Mouse (Mus musculus) frontal cortex, adult (tissue): ENCODE measurements at regions not wholly inside any gene's neighbourhood (a gene's known extent, or its start where the extent isn't known, plus 50 kb on each side); places are given as distances from the start of the nearest gene placed in this dataset.

Source experiments
- ATAC-seq: cut with Nextera tagmentation; 2 replicates; pipeline ENCODE4 v1.9.2; 2017; ENCODE audit warnings: mild to moderate bottlenecking, moderate library complexity, mixed read lengths; ENCODE audit not compliant: low TSS enrichment

DNA sequence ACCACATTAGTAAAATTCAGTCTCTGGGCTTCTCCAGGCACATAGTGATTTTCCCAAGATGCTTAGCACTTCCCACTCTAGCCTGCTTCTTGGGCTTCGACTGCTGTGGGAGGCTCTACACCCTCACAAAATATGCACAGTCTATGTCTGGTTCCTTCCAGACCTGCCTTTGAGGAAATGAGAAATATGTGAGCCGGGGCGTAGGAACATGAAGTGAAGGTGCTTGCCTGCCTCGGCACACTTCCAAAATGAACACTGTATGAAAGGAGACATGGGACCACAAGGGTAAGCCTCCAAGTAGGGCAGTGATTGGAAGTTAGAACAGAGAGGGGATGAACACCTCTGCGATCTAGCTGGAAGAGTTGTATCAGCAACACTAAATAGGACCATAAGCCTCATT is 54.5 kb downstream of the Gm10260 start:
- ATAC-seq: peak; percentile 95

DNA sequence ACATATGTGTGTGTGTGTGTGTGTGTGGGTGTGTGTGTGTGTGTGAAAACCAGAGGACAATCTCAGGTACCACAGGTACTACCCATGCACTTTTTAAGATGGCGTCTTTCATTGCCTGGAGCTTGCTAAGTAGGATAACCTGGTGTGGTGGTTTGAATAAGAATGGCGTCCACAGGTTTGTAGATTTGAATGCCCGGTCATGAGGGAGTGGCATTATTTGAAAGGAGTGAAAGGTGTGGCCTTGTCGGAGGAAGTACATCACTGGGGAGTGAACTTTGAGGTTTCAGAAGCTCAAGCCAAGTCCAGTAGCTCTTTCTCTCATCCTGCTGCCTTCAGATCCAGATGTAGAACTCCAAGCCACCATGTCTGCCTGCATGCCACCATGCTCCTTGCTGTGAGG is 55.9 kb downstream of the Gm10260 start:
- ATAC-seq: no peak

DNA sequence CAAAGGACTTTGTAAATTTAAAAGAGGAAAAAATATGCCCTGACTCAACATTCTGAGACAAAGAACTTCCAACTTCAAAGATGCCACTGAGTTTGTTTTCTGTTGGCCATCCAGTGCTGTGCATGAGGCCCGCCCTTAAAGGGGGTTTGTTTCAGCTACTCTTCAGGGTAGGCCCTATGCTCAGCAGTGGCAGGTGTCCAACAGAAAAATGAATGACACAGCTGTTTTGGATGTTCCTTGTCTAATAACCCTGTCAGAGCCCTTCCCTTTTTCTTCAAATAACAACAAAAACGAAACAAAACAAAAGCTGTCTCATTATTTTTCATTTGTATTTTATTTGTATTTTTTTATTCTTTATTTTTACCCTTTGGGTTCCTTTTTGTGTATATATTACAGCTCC is 61.5 kb downstream of the Gm10260 start:
- no peak for ATAC-seq

DNA sequence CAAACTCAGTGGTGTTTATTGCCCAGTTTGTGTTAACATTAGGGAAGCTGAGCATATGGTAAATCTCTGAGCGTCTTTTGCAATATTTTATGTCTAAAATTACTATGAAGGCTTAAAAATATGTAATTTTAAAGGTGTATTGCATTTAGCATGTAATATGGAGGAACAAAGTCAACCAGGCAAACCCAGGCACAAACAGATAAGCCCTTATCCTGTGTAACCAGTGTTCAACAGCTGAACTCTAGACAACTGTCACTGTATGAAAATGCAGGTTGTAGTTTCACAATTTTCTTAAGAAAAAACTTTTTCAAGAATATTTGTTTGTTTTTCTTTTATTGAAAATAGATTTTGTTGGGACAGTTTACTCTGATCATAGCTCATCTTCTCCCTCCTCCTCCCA is 62.1 kb downstream of the Gm10260 start:
- ATAC-seq: no peak

DNA sequence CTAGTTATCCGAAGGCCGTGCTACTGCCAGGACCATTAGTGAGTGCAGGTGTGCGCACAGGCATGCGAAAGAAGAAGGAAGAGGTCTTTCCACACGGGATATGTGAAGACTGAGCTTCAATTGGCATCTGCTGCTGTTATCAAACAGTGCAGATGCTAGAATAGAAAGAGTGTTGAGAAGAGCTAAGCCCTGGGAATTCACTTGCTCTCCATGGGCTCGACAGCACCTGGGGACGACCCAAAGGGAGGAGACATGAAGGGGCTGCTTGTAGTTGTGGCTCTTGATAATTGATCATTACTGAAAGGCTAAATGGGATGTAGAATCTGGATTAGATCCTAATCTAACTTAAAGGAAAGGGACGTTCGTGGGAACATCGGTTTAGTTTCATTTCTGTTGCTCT is 63.2 kb downstream of the Gm10260 start:
- no peak for ATAC-seq

DNA sequence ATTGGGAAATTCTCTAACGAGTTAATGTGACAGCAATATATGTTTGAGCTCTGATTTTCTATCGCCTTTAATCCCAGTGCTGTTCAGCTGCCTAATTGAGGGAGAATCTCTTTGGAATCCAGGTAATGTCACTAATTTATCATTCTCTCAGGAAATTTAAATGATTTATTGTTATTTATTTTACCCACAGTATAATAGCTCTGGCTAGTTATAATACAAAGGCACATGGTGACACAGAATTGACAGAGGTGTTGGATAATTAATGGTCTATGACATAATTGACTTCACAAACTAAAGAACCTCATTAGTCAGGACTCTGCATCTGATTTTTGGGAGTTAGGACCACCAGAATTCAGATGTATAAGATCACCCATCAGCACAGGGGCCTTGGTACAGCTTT is 65.4 kb downstream of the Gm10260 start:
- no peak for ATAC-seq

DNA sequence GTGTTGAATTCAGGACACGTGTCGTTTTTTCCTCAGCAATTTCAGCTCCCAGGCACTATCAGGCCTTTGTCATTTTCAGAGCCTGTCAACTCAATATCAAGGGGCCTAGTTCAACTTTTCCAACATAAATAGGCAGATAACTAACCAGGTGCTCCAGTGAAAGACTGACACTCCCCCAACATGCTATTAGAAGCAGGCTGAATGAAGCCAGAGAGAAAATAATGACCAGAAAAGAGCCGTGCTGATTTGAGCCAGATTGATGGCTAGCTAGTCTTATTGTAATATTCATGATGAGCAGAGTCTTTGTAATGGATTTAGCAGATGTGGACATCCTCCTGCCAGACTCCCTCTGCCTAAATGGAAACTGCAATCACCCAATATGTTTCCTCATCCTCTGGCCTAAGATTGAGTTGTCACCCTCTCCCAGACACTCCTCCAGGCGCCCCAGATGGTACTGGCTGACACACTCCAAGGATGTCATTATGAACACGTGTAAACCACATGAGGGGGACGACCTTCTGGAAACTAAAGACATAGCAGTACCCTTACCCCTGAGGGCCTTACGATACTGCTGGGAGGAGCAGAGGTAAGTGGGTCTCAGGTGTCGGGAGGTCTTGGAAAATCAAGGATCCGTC is 66.0 kb downstream of the Gm10260 start:
- ATAC-seq: no peak

DNA sequence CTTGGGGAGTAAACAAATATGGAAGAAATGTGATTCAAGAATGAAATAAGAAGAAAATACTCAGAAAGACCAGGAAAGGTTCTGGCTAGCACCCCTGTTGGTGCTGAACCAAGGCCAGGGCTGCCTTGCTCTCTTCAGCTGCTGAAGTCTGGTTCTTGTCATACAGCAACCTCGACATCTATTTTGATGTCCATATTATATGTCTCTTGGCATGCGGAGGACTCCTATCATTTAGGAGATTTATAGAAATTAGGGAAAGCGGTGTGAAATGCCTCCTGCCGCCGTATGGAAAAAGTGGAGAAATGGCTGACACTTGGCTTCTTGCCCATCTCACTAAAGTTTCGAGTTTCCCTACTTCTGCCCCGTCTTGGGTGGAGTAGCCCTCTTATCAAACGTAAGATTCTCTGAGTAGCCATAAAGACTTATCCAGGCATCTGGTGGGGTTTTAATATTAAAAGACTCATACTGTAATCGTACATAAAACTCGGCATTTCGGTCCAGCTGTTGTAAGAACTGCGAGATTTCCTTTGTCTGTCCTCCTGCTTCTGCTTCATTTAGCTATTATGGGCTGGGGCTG is 72.0 kb downstream of the Gm10260 start:
- ATAC-seq: no peak

DNA sequence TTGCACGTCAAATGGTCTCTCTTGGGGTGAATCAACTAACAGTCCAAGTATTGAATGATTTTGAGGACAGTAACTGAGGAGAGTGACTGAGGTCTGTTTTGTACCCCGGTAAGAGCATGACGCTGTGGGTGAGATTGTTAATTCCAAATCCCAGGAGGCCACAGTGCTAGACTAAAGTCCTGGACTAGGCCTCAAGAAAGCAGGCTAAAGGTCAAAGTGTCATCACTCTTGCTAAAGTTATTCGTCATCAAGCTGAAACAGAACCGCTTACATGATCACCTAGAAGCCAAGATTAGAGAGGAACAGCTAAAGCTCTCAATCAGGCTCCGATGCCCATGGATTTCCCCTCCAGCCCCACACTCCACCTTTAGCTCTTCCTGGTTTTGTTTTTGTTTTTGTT is 76.6 kb downstream of the Gm10260 start:
- ATAC-seq: no peak

DNA sequence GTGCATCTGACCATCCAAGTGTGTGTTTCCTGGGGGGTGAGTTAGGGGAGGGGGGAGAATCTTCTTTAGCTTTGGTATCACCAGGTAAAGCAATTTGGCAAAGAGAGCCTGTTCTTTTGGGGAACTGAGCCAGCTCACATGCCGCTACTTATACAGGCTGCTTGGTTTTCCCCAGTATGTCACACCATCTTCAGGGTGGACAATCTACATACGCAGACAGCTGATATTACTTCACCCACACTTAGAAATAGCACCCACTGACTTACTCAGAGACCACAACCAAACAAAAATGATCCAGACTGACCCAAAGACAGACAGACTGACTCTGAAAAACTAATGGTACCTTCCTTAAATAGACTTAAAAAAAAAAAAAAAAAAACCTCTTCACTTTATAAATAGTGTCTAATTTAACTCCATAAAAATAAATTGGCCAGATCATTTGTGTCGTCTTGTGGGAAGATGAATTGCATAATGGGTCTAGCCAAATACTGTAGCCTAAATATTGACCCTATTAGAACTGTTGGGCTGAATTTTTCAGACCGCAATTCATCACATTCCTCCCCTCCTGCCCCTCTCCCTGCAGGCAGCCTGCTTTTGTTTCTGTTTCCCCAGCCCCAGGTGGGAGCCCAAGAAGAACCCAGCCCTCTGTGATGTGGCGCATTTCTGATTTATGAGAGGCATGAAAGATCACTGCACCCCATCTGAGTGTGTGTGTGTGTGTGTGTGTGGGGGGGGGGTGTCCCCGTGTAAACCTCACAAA is 79.0 kb downstream of the Gm10260 start:
- no peak for ATAC-seq

DNA sequence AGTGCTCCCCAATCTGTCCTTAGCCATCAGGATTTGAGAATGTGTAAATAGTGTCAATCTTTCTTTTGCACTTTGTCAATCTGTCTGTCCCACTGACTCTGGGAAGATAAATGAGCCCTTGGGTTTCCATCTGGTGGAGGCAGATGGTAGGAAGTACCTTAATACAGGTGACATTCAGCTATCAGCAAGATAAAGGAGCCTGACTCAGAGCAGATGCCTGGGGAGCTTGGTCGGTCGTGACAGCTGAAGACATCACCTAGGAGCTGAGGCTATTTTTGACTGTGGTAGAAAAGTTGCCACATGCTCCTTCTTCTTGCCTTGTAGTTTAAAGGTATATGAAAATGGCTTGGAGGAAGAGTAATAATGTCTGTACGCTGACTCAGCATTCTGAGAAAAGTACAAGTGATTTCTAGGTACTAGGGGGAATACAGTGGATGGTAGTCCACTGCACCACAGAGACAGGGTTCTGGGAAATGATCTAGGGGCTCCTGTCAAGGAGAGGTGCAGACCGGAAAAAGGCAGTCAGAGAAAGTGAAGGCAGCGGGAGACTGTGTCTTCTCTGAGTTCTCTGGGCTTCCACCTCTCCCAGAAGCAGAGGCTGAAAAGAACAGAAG is 80.0 kb downstream of the Gm10260 start:
- no peak for ATAC-seq

DNA sequence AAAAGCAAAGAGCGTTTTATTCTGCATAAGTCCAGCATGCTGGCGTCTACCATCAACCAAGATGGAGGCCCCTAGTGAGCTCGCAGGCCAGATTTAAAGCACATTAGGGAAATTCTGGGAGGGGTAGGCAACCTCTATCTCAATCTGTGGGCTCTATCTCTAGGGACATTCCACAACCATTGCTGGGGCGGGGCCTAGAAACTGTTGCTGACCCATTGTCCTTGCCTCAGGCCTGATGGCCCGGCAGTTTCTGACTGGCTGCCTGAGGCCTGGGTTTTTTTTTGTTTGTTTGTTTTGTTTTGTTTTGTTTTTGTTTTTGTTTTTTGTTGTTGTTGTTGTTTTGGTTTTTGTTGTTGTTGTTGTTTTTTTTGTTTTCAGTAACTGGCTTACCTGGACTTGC is 81.4 kb downstream of the Gm10260 start:
- ATAC-seq: no peak

DNA sequence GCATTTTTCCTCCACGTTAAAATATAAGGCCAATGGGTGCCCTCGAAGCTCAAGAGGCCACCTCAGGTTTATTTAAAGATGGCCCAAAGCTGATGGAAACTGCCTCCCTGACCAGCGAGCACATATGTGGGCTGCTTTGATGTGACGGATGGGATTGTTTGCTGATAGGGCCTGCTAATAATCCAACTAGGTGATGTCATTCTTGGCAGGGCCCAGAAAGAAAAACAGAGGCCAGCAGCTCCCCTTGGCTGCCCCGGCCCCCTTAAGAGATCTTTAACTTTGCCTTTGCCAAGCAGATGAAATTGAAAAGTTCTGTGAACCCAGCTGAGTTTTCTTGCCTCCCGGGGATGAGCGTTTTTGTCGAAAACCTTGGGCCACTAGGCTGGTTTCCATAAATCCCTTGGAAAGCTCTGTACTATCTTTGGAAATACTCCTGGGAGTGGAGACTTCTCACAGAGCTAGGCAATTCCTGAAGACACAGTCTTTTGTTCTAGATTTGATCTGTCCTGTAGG is 83.8 kb downstream of the Gm10260 start:
- ATAC-seq: no peak

DNA sequence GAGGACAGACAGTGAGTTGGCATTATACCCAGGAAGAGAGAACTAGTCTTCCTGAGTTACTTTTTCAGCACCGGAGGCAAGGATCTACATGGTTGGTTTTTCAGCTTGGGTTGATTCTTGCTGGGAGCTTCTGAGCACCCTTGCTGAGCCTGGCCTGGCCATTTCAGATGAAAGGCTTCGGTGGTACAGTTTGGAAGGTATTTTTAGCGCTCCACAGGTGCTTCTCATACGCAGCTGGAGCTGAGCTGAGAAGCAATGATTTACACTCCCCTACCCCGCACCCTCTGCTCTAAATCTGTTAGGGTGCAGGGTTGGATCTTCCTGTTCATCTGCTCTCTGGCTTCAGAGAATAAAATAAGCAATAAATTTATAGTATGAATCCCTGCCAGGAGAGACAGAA is 87.3 kb downstream of the Gm10260 start:
- ATAC-seq: 0 out of 2 replicates have a peak, but pooled peaks have one; percentile 35

DNA sequence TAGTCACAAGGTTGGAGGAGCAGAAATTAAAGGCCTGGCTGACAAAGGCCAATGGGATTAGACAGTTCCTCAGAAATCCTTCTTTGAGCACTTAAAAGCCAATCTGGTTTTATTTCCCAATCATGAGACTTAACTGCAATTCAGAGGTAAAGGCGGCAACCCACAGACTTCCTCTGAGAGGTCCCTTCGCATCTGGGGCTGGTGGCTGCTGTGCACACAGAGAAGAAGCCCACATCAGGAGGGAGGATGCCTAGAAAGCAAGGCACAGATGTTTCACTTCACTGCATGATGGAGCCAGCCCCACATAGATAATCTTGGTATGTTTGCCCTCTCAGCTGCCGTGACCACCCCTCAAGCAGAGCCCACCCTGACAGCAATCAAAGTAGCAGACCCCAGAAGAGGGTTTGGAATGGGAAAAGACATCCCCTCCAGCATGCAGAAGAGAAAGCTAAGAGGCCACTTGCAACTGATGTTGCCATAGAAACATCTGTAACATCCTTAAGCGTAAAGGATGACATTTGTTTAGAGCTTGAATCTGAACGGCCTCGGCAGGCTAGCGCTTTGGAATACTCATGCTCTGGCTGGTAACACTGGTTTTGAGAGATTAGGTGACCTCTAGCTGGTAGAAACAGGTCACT is 88.3 kb downstream of the Gm10260 start:
- no peak for ATAC-seq

DNA sequence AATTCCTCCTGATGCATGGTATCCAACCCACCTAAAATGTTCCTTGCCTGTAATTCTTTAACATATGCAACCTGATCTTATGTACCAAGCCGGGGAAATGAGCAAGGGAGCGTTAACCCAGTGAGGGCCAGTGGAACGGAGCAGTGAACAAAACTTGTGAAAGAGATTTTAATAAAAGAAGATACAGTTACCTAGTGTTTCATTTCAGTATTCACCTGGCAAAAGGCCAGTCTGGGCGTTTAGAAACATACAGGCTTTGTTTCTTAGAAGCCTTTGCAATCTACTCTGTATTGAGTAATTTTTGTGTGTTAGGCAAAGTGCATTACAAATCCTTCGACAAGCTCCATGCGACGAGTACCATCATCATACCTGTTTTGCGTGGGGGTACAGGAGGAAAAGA is 91.1 kb downstream of the Gm10260 start:
- ATAC-seq: no peak

DNA sequence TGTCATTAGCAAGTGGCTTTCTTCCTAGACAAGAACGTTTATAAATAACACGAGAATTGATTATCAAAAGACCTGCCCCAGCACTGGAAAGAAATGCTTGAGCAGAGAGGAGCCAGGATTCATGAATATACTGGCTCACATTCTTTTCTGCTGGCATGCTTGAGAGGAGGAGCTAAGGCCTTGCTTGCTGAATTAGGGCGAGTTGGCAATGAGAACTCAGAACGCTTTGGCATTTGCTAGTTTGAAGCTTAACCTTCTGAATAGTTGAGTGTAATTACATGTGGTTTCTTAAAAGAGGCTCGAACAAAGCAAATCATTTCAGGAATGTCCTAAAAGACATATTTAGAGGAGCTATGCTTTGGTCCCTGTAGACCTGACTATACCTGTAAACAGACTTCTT is 91.5 kb downstream of the Gm10260 start:
- peak; percentile 47; the same call in 1 of the 2 replicates for ATAC-seq

DNA sequence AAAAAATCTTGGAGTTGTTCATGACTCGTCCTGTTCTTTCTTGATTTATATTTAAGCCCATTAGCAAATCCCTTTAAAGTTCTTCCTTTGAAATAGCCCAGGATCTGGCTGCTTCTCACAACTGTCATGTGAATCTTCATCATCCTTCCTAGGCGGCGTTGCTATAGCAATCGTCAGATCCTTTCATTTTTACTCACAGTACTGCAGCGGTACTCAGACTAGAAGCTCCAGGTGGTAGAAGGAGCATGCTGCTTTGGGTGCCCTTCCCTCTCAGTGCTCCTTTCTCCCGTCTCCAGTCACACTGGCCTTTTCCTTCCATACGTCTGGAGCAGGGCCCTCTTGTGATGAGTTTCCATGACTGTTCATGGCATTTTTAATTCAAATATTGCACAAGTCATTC is 93.1 kb downstream of the Gm10260 start:
- peak; percentile 92 for ATAC-seq

DNA sequence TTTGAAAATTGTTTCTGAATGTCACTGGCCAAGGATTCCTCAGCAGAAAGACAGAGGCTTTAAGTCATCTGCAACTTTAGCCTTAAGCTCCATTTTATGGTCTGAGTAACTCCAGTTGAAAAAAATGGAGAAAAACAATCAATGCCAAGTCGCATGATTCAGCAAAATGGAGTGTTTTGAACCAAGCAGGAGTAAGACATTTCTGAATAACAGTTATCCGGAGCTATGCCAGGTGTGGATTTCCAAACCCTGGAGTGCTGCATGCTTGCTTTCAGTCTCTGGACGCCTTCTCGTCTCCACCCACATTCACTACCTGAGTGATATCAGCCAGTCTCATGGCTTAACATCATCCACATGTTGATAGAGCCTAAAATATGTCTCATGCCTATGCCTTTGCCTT is 93.7 kb downstream of the Gm10260 start:
- ATAC-seq: peak; percentile 34; the same call in 1 of the 2 replicates

DNA sequence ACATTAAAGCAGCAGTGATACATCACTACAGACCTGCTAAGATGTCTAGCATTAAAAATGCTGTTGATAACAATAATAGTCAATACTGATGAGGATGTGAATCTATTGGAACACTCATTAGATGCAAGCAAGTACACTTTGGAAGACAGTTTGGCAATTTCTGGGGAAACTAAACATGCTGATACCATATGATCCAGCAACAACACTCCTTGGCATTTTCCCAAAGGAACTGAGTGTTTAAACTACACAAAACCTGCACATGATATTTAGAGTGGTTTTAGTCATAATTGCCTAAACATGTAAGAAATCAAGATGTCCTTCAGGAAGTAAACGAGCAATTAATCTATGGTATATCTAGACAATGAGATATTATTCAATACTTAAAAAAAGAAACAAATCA is 95.2 kb downstream of the Gm10260 start:
- no peak for ATAC-seq

DNA sequence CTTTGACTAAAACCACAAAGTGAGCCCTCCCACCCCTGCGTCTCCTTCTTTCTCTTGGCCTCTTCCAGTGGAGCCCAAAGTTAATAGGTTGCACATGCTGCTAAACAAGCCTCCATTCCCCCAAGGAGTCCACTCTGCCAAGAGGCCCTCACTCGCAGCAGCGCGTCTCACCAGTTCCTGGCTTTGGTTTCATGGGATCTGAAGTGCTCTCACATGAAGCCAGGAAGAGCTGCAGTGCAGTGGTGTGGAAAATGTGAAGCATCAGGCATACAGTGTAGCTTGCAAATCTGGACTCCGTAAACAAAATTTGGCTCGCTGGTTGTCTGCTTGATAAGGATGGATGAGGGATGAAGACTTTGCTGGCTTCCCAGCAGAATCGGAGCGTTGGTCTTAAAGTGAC is 97.7 kb downstream of the Gm10260 start:
- ATAC-seq: no peak

DNA sequence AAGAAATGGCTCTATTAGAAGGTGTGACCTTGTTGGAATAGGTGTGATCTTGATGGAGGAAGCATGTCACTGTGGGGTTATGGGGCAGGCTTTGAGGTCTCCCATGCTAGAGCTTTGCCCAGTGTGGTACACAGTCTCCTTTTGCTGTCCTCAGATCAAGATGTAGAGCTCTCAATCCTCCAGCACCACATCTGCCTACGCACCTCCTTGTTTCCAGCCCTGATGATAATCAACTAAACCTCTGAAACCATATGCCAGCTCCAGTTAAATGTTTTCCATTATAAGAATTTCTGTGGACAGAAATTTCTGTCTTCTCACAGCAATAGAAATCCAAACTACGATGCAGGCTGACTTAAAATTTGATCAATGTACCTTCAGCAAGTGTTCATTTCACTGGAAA is 103.8 kb downstream of the Gm10260 start:
- ATAC-seq: peak; percentile 72
